Mouse (Mus musculus): Measurements from ENCODE around the gene Sema3b. TPM values are rescaled to one million over a fixed set of nuclear protein-coding genes. Genes with fewer than 3 reads are reported as not detected.

Sema3b gene
- polyA plus RNA-seq, 1 experiment from 2014 or later = 2.8 TPM

DNA sequence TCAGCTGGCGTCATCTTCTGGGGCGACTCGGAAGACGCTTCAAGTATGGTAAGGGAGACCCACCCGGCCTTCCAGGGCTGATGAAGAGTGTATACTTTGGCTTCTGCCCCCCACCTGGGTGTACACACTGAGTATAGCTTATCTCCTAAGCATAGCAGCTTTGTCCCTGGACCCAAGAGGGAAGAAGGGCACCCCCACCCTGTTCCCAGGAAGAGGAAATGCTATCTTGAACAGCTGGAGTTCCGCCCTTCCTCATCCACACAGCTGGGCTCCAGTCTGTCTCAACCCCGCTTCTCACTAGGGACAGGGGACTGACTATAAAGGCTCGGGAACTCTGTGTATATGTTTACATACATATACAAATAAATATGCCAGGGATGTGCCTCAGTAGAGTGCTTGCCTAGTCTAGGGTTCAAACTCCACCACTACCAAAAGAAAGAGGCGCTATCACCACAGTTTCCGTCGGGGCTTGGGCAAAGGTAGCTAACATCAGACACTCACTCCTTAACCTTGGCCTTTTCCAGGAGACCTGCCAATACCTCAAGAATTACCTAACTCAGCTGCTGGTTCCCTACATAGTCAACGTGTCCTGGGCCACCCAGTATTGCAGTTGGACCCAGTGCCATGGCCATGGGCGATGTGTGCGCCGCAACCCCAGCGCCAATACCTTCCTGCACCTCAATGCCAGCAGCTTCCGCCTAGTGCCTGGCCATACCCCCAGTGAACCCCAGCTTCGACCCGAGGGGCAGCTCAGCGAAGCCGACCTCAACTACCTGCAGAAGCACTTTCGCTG is 37.3 kb downstream of the Sema3b start:
- 0 out of 2 replicates have a peak overlapping the region, but pooled peaks have one; percentile 95 for H3K4me2 ChIP-seq (ENCODE audit: low read depth, low read length)

DNA sequence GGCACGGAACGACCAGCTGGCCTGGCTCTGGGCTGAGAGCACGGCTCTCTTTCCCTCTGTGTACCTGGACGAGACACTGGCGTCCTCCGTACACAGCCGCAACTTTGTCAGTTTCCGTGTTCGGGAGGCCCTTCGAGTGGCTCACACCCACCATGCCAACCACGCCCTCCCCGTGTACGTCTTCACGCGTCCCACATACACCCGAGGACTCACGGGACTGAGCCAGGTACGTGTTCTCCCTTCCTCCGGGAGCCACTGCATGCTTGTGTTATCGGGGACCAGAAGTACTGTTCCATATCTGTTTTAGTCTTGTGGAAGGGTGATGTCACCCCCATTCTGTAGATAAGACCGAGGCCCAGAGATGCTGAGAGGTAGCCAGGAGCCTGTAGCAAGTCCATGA is 38.2 kb downstream of the Sema3b start:
- WGBS = 97% methylated on average over 21 of the region's 21 CpGs
- H3K4me1 ChIP-seq (ENCODE audit: control insufficient read depth, insufficient read depth, low read length) = peaks cover 35% of the 10 kb centered on the region
- H3K27me3 ChIP-seq (ENCODE audit: control insufficient read depth, insufficient read depth, low read length) = no peaks in the 10 kb centered on the region
- peak overlapping the region; percentile 88; the same call in 1 of the 2 replicates for H3K4me3 ChIP-seq (ENCODE audit: low read depth, low read length)
- no peak for ATAC-seq (ENCODE audit: low read depth)
- no peaks in the 10 kb centered on the region for H3K9me3 ChIP-seq (ENCODE audit: control insufficient read depth, low read length)
- no peak overlapping the region for H3K27ac ChIP-seq (ENCODE audit: low read depth, low read length)
- peaks cover 24% of the 10 kb centered on the region for H3K36me3 ChIP-seq (ENCODE audit: control insufficient read depth, insufficient read depth, low read length)
- peak overlapping the region; percentile 95 for H3K4me2 ChIP-seq (ENCODE audit: low read depth, low read length)
- peak overlapping the region; percentile 21; the same call in 1 of the 2 replicates for H3K9ac ChIP-seq (replicated peaks; ENCODE audit: low read depth, low read length)

More for the DNA sequence above, 37.3 kb downstream of the Sema3b start:
- Histone ChIP-seq H3K27ac (ENCODE audit: low read depth, low read length) (no peak overlapping the region), H3K36me3 (ENCODE audit: control insufficient read depth, insufficient read depth, low read length) (peaks cover 24% of the 10 kb centered on the region), H3K9me3 (ENCODE audit: control insufficient read depth, low read length) (no peaks in the 10 kb centered on the region), H3K27me3 (ENCODE audit: control insufficient read depth, insufficient read depth, low read length) (no peaks in the 10 kb centered on the region), H3K4me1 (ENCODE audit: control insufficient read depth, insufficient read depth, low read length) (peaks cover 35% of the 10 kb centered on the region), H3K4me3 (ENCODE audit: low read depth, low read length) (no peak overlapping the region), H3K9ac (replicated peaks; ENCODE audit: low read depth, low read length) (no peak overlapping the region)
- no peak for ATAC-seq (ENCODE audit: low read depth)
- WGBS = 94% methylated on average over 22 of the region's 22 CpGs

DNA sequence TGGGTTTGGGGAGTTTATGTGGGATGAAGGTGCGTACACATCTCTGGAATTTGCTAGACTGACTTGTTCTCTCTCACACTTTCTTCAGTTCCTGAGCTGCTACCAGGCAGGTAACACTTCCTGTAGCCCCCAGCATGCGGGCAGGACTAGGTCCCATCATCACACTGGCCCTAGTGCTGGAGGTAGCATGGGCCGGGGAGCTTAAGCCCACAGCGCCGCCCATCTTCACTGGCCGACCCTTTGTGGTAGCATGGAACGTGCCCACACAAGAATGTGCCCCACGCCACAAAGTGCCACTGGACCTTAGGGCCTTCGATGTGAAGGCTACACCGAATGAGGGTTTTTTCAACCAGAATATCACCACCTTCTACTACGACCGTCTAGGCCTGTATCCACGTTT is 39.0 kb downstream of the Sema3b start:
- WGBS = 50% methylated on average over 13 of the region's 13 CpGs
- H3K27me3 ChIP-seq (ENCODE audit: control insufficient read depth, insufficient read depth, low read length) = no peaks in the 10 kb centered on the region
- peak overlapping the region; percentile 95 for H3K4me2 ChIP-seq (ENCODE audit: low read depth, low read length)
- H3K36me3 ChIP-seq (ENCODE audit: control insufficient read depth, insufficient read depth, low read length) = peaks cover 30% of the 10 kb centered on the region
- H3K9ac ChIP-seq (replicated peaks; ENCODE audit: low read depth, low read length) = peak overlapping the region; percentile 86
- ATAC-seq (ENCODE audit: low read depth) = no peak
- peak overlapping the region; percentile 88 for H3K4me3 ChIP-seq (ENCODE audit: low read depth, low read length)
- peaks cover 35% of the 10 kb centered on the region for H3K4me1 ChIP-seq (ENCODE audit: control insufficient read depth, insufficient read depth, low read length)
- H3K9me3 ChIP-seq (ENCODE audit: control insufficient read depth, low read length) = no peaks in the 10 kb centered on the region
- H3K27ac ChIP-seq (ENCODE audit: low read depth, low read length) = no peak overlapping the region

DNA sequence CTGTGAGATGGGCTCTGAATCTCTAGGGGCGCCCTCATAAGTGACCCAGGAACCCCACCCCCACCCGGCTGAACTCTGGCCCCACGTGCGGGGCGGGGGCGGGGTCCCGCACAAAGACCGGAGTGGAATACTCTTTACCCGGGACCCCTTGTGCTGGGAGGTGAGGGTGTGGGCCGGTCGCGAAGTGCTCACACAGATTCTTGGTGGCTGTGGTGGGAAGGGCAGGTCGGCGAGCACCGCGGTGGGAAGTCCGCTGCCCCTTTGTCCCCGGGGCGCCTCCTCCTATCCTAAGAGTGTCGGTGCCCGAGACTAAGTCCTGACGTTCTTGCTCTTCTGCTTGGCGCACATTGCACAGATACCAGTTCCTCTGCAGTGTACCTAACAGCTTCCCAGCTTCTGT is 39.8 kb downstream of the Sema3b start:
- H3K4me3 ChIP-seq (ENCODE audit: low read depth, low read length) = peak overlapping the region; percentile 88
- H3K36me3 ChIP-seq (ENCODE audit: control insufficient read depth, insufficient read depth, low read length) = peaks cover 27% of the 10 kb centered on the region
- H3K27ac ChIP-seq (ENCODE audit: low read depth, low read length) = peak overlapping the region; percentile 85
- H3K27me3 ChIP-seq (ENCODE audit: control insufficient read depth, insufficient read depth, low read length) = no peaks in the 10 kb centered on the region
- H3K9ac ChIP-seq (replicated peaks; ENCODE audit: low read depth, low read length) = peak overlapping the region; percentile 86
- ATAC-seq (ENCODE audit: low read depth) = peak; percentile 21
- no peaks in the 10 kb centered on the region for H3K9me3 ChIP-seq (ENCODE audit: control insufficient read depth, low read length)
- peak overlapping the region; percentile 95 for H3K4me2 ChIP-seq (ENCODE audit: low read depth, low read length)
- 1% methylated on average over 23 of the region's 23 CpGs for WGBS
- peaks cover 35% of the 10 kb centered on the region for H3K4me1 ChIP-seq (ENCODE audit: control insufficient read depth, insufficient read depth, low read length)

DNA sequence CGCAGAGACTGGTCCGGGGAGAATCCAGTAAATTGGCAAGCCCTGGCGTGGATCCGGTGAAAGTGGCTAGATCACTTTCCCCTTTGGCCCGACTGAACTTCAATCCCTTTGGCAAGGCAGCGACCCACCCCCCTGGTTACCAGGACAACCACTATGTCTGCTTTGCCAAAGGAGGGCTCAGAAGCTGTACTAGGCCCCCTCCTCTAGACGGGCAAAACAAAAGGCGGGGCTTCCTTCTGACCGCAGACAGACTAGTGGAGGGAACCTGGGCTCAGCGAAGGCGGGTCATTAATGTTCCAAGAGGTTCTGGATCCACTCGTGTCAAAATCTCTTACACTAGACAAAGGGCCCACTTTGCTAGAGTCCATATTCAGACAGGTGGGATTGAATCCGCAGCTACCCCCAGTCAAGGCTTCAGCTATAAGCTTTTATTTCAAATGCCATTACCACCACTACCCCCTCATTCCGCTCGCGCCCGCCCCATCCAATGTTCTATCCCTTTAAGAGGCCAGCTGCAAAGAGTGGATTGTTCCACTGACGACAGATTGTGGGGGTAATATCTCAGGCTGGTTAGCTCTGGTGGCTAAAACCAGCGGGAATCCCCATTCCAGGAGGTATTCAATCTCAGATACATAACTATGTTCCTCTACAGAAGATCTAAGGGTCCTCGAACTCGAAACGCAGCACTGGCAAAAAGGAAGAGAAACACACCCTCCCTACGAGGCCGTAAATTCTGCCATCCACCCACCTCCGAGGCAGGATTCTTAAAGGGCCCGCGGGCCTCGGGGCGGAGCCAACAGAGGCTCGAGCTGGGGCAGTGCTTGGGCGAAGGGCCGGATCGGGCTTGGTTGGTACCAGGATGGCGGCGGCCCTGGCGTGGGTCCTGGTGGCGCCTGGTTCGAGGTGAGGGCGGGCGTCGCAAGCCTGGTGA is 40.4 kb downstream of the Sema3b start:
- ATAC-seq (ENCODE audit: low read depth) = peak; percentile 84
- peak overlapping the region; percentile 95 for H3K4me2 ChIP-seq (ENCODE audit: low read depth, low read length)
- H3K4me1 ChIP-seq (ENCODE audit: control insufficient read depth, insufficient read depth, low read length) = peaks cover 41% of the 10 kb centered on the region
- peak overlapping the region; percentile 88 for H3K4me3 ChIP-seq (ENCODE audit: low read depth, low read length)
- no peaks in the 10 kb centered on the region for H3K27me3 ChIP-seq (ENCODE audit: control insufficient read depth, insufficient read depth, low read length)
- peak overlapping the region; percentile 85 for H3K27ac ChIP-seq (ENCODE audit: low read depth, low read length)
- peak overlapping the region; percentile 86 for H3K9ac ChIP-seq (replicated peaks; ENCODE audit: low read depth, low read length)
- no peaks in the 10 kb centered on the region for H3K9me3 ChIP-seq (ENCODE audit: control insufficient read depth, low read length)
- peaks cover 27% of the 10 kb centered on the region for H3K36me3 ChIP-seq (ENCODE audit: control insufficient read depth, insufficient read depth, low read length)
- under 1% methylated on average over 38 of the region's 41 CpGs for WGBS

- no peak for ATAC-seq (ENCODE audit: low read depth)
- Histone ChIP-seq H3K27ac (ENCODE audit: low read depth, low read length) (peak within 1 kb of the TSS; percentile 85), H3K27me3 (ENCODE audit: control insufficient read depth, insufficient read depth, low read length) (no peaks in the 10 kb centered on the region), H3K9me3 (ENCODE audit: control insufficient read depth, low read length) (no peaks in the 10 kb centered on the region), H3K36me3 (ENCODE audit: control insufficient read depth, insufficient read depth, low read length) (peaks cover 27% of the 10 kb centered on the region), H3K4me2 (ENCODE audit: low read depth, low read length) (peak within 1 kb of the TSS; percentile 95), H3K4me3 (ENCODE audit: low read depth, low read length) (peak within 1 kb of the TSS; percentile 88), H3K4me1 (ENCODE audit: control insufficient read depth, insufficient read depth, low read length) (peaks cover 45% of the 10 kb centered on the region), H3K9ac (replicated peaks; ENCODE audit: low read depth, low read length) (peak within 1 kb of the TSS; percentile 86)
- 10% methylated on average over 18 of the region's 18 CpGs for WGBS
Observed at GRCm38 (mm10) chr9:107567702-107568319, 41.2 kb downstream of the Sema3b start, which contains the start of gene Hyal2. Gene Hyal2 (plus strand): TSS chr9:107567945.

- Histone ChIP-seq H3K4me2 (ENCODE audit: low read depth, low read length) (no peak overlapping the region), H3K4me1 (ENCODE audit: control insufficient read depth, insufficient read depth, low read length) (peaks cover 48% of the 10 kb centered on the region), H3K4me3 (ENCODE audit: low read depth, low read length) (no peak overlapping the region), H3K36me3 (ENCODE audit: control insufficient read depth, insufficient read depth, low read length) (peaks cover 20% of the 10 kb centered on the region), H3K27me3 (ENCODE audit: control insufficient read depth, insufficient read depth, low read length) (no peaks in the 10 kb centered on the region), H3K9me3 (ENCODE audit: control insufficient read depth, low read length) (no peaks in the 10 kb centered on the region), H3K9ac (replicated peaks; ENCODE audit: low read depth, low read length) (no peak overlapping the region), H3K27ac (ENCODE audit: low read depth, low read length) (no peak overlapping the region; the same call in 1 of the 2 replicates)
- 70% methylated on average over 3 of the region's 3 CpGs for WGBS
- ATAC-seq (ENCODE audit: low read depth) = no peak
Observed at GRCm38 (mm10) chr9:107566855-107567254, 42.2 kb downstream of the Sema3b start.

- Histone ChIP-seq H3K27ac (ENCODE audit: low read depth, low read length) (peak overlapping the region; percentile 17; the same call in 1 of the 2 replicates), H3K4me1 (ENCODE audit: control insufficient read depth, insufficient read depth, low read length) (peaks cover 44% of the 10 kb centered on the region), H3K9ac (replicated peaks; ENCODE audit: low read depth, low read length) (no peak overlapping the region), H3K9me3 (ENCODE audit: control insufficient read depth, low read length) (no peaks in the 10 kb centered on the region), H3K36me3 (ENCODE audit: control insufficient read depth, insufficient read depth, low read length) (peaks cover 21% of the 10 kb centered on the region), H3K4me2 (ENCODE audit: low read depth, low read length) (0 out of 2 replicates have a peak overlapping the region, but pooled peaks have one; percentile 6), H3K27me3 (ENCODE audit: control insufficient read depth, insufficient read depth, low read length) (no peaks in the 10 kb centered on the region), H3K4me3 (ENCODE audit: low read depth, low read length) (no peak overlapping the region)
- WGBS = 63% methylated on average over 15 of the region's 15 CpGs
- no peak for ATAC-seq (ENCODE audit: low read depth)
Observed at GRCm38 (mm10) chr9:107566041-107566709, 42.9 kb downstream of the Sema3b start.
